Mouse (Mus musculus) bone marrow macrophage, adult 2 months (primary cell): ENCODE measurements around the gene Acsbg1.
"Not testable (repeated sequence)": the region's sequence is repeated elsewhere in the genome, so short reads cannot be mapped to it uniquely, and the experiment has no call there.

Source experiments
- CTCF ChIP-seq: IDR thresholded peaks from 2 replicates; pipeline ENCODE4 v1.5.1; 2012; ENCODE audit warnings: low read depth, mild to moderate bottlenecking, low read length, moderate library complexity
- POLR2A ChIP-seq: IDR thresholded peaks from 2 replicates; pipeline ENCODE4 v1.6.1; 2012; ENCODE audit warnings: mild to moderate bottlenecking, low read depth, low read length, borderline replicate concordance

DNA sequence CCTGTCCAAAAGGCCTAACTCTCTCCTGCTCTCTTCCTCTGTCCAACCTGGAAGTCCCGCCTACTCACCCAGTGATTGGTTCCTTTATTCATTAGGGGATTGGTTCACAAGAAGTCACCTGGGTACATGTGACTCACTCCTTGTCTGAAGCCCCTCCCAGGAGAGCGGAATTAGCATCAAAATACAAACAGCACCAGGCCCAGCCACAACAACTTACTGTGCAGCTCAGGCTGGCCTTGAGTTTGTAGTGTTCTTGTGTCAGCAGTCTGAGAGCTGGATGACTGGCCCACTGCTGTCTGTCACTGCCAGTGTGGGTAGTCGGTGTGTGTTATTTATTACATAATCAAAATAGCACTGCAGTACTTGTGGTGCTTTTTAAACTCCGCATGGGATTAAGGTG lies 68.0 kb downstream of the Acsbg1 start:
- not testable (repeated sequence) for TF ChIP-seq CTCF, POLR2A
